Mouse (Mus musculus) heart, postnatal 25 days (tissue): ENCODE results near the gene Gm16506. TPM values are rescaled to one million over a fixed set of nuclear protein-coding genes. Genes with fewer than 3 reads are reported as not detected.
"Not testable (repeated sequence)": the region's sequence is repeated elsewhere in the genome, so short reads cannot be mapped to it uniquely, and the experiment has no call there.

Experiments used
- DNase-seq: peaks from one replicate; pipeline ENCODE4 v3.0.0; 2022; ENCODE audit warnings: low spot score
- intact Hi-C: fragments of 180-260 bp; cut with DNase I; formaldehyde crosslinking; loops from one replicate; pipeline ENCODE4 v1.15.1; 2025
- total RNA-seq, 2 experiments: library from RNA; stranded (reverse); gene quantifications; 2 replicates each; pipeline ENCODE4 v1.2.3; 2021

Gene Gm16506
- total RNA-seq, result not detected

GRCm38 (mm10) chr14:43727385-43727784 lies at the start of gene Gm16506:
Gm16506 (minus strand) TSS chr14:43727485.
- DNase-seq, intact Hi-C loops: not testable (repeated sequence)

- intact Hi-C loops, DNase-seq: not testable (repeated sequence)
Observed at GRCm38 (mm10) chr14:43747566-43747965, 20.3 kb upstream of the Gm16506 start, which contains the start of gene Gm6526. Gm6526 (plus strand) TSS chr14:43747866.

- intact Hi-C loops, DNase-seq: not testable (repeated sequence)
Observed at GRCm38 (mm10) chr14:43697621-43698020, 29.7 kb downstream of the Gm16506 start, which contains the start of gene Gm7324. Gm7324 (plus strand) TSS chr14:43697828.

- DNase-seq, intact Hi-C loops: not testable (repeated sequence)
Observed at GRCm38 (mm10) chr14:43677099-43677498, 50.2 kb downstream of the Gm16506 start, which contains the start of gene Gm8165. Gm8165 (minus strand) TSS chr14:43677199.

Other genes with a start within 250 kb of the Gm16506 start
- gene Gm5799, start 183.9 kb downstream of the Gm16506 start, total RNA-seq, result not detected
- not detected for gene Gm17654, start 148.3 kb downstream of the Gm16506 start, total RNA-seq
- gene Gm10375, start 119.5 kb downstream of the Gm16506 start, total RNA-seq, result not detected
- not detected for gene Gm8165, start 50.3 kb downstream of the Gm16506 start, total RNA-seq
- gene Gm7324, start 29.7 kb downstream of the Gm16506 start, total RNA-seq, result under 1 TPM; 0.17 to 0.78 TPM
- not detected for gene Gm6526, start 20.4 kb upstream of the Gm16506 start, total RNA-seq
- not detected for gene Gm8180, start 57.3 kb upstream of the Gm16506 start, total RNA-seq
- gene Ear1, start 148.0 kb upstream of the Gm16506 start, total RNA-seq, result not detected
- not detected for gene Ear10, start 196.1 kb upstream of the Gm16506 start, total RNA-seq
- 1 to 10 TPM; 3.9 to 4.8 TPM for gene Gm8113, start 197.9 kb upstream of the Gm16506 start, total RNA-seq
- gene Ang5, start 229.6 kb upstream of the Gm16506 start, total RNA-seq, result not detected